ENCODE assay signal across 8 mouse cellular contexts in the genomic region with DNA sequence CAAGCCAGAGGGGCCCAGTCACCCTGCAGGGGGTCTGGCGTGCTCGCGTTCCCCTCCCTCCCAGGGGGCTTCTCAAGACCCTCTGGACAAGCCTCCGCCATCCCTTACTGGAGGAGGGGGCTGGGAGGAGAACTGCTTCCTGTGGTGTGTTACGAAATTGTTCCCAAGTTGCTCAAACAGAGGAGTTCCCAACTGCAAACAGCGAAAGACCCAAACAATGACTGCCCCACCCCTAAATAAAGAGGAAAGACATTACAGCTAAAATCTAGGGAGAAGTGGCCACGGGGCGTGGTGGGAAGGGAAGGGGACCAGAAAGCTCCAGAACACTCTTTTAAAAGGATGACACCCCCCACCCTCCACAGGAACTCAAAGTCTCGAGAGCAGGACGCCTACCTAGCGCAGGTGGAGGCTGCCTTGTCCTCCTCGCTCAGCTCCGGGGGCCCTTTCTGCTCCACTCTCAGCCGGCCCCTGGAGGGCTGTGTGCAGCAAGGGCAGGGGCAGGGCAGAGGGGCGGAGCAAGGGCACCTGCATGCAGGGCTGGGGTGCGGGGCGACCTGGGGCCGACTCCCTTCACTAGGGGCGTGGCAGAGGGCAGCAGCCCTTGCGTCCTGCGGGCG. TPM values are rescaled to one million over a fixed set of nuclear protein-coding genes. Genes with fewer than 3 reads are reported as not detected.
DNase-seq lines count a peak whose midpoint lies in the region; ATAC-seq and TF ChIP-seq lines count a peak whose summit lies in the region.

No protein-coding gene starts in this region.

- H3K27ac ChIP-seq in forebrain, embryonic 10.5 days: peak overlapping the region; percentile 78
- peak overlapping the region; percentile 84 for H3K27ac ChIP-seq in hindbrain, embryonic 15.5 days (replicated peaks)
- peak overlapping the region; percentile 88 for H3K27ac ChIP-seq in lung, postnatal 0 days (ENCODE audit: low read length)
- no peak overlapping the region for H3K27ac ChIP-seq in small intestine, adult 2 months (ENCODE audit: insufficient read depth, low read depth, low read length)

- 2% methylated on average over 22 of the region's 22 CpGs for WGBS in forebrain, embryonic 10.5 days
- WGBS in hindbrain, embryonic 15.5 days: 5% methylated on average over 22 of the region's 22 CpGs
- 19% methylated on average over 22 of the region's 22 CpGs for WGBS in lung, postnatal 0 days
- 16% methylated on average over 22 of the region's 22 CpGs for WGBS in small intestine, adult 2 months

- ATAC-seq in hindbrain, embryonic 15.5 days (ENCODE audit: low FRiP score, low read depth): no peak
- peak; percentile 56 for ATAC-seq in lung, postnatal 0 days

- H3K4me1 ChIP-seq in forebrain, embryonic 10.5 days: peaks cover 81% of the 10 kb centered on the region
- H3K4me1 ChIP-seq in hindbrain, embryonic 15.5 days (replicated peaks): peaks cover 67% of the 10 kb centered on the region
- H3K4me1 ChIP-seq in lung, postnatal 0 days (ENCODE audit: insufficient read depth, low read depth, low read length): peaks cover 22% of the 10 kb centered on the region
- peaks cover 29% of the 10 kb centered on the region for H3K4me1 ChIP-seq in small intestine, adult 2 months (ENCODE audit: control insufficient read depth, insufficient read depth, insufficient read length, low read length)

- no peak for TF ChIP-seq POLR2A in small intestine, adult 2 months (IDR thresholded peaks at IDR 0.05; ENCODE audit: low read depth, low read length)

- DNase-seq in spleen, adult 18-20 months: peak; percentile 70
- no peak for DNase-seq in spleen, adult 12 weeks (ENCODE audit: low spot score)
- no peak for DNase-seq in forebrain, embryonic 10.5 days (ENCODE audit: extremely low spot score, low spot score)
- peak; percentile 93 for DNase-seq in lung, postnatal 0 days (ENCODE audit: low spot score)
- no peak for DNase-seq in adrenal gland, adult 18-20 months (ENCODE audit: low spot score in 2 of 2)
- DNase-seq in frontal cortex, adult 2 months (ENCODE audit: extremely low spot score in 1 of 2, low spot score in 1 of 2): no peak

- peak overlapping the region; percentile 12; the same call in 1 of the 2 replicates for H3K9ac ChIP-seq in hindbrain, embryonic 15.5 days
- peak overlapping the region; percentile 39 for H3K9ac ChIP-seq in lung, postnatal 0 days (replicated peaks; ENCODE audit: low read depth)

- no peaks in the 10 kb centered on the region for H3K36me3 ChIP-seq in forebrain, embryonic 10.5 days (replicated peaks)
- no peaks in the 10 kb centered on the region for H3K36me3 ChIP-seq in hindbrain, embryonic 15.5 days
- H3K36me3 ChIP-seq in lung, postnatal 0 days (ENCODE audit: insufficient read depth, low read length): no peaks in the 10 kb centered on the region
- H3K36me3 ChIP-seq in small intestine, adult 2 months (ENCODE audit: control insufficient read depth, insufficient read depth, low read length): no peaks in the 10 kb centered on the region

- no peak for TF ChIP-seq CTCF in lung, postnatal 0 days (IDR thresholded peaks at IDR 0.05)
- TF ChIP-seq CTCF in small intestine, adult 2 months (IDR thresholded peaks at IDR 0.05; ENCODE audit: extremely low read depth, insufficient read length, insufficient replicate concordance, low read depth, low read length): no peak

- H3K4me3 ChIP-seq in forebrain, embryonic 10.5 days: peak overlapping the region; percentile 39
- peak overlapping the region; percentile 19; the same call in 1 of the 2 replicates for H3K4me3 ChIP-seq in hindbrain, embryonic 15.5 days
- H3K4me3 ChIP-seq in lung, postnatal 0 days (ENCODE audit: low read depth, low read length): peak overlapping the region; percentile 25
- peak overlapping the region; percentile 25 for H3K4me3 ChIP-seq in small intestine, adult 2 months (ENCODE audit: low read depth, low read length)

- H3K9me3 ChIP-seq in forebrain, embryonic 10.5 days: no peaks in the 10 kb centered on the region
- no peaks in the 10 kb centered on the region for H3K9me3 ChIP-seq in hindbrain, embryonic 15.5 days
- no peaks in the 10 kb centered on the region for H3K9me3 ChIP-seq in lung, postnatal 0 days (ENCODE audit: low read length)

- peak overlapping the region; percentile 40 for H3K4me2 ChIP-seq in hindbrain, embryonic 15.5 days
- H3K4me2 ChIP-seq in lung, postnatal 0 days (replicated peaks; ENCODE audit: low read depth, low read length): peak overlapping the region; percentile 69

- peak; percentile 79 for TF ChIP-seq EP300 in lung, postnatal 0 days (IDR thresholded peaks at IDR 0.05)

- H3K27me3 ChIP-seq in forebrain, embryonic 10.5 days (ENCODE audit: poor library complexity, severe bottlenecking): peaks cover 100% of the 10 kb centered on the region
- H3K27me3 ChIP-seq in hindbrain, embryonic 15.5 days: peaks cover 35% of the 10 kb centered on the region
- H3K27me3 ChIP-seq in lung, postnatal 0 days (replicated peaks; ENCODE audit: insufficient read depth, low read length): no peaks in the 10 kb centered on the region
- peaks cover 29% of the 10 kb centered on the region for H3K27me3 ChIP-seq in small intestine, adult 2 months (ENCODE audit: control insufficient read depth, insufficient read depth, low read length)

RNA-seq across cellular contexts. Expression of gene Lyl1, which starts 6.1 kb away (rescaled TPM):
- polyA plus RNA-seq in forebrain, embryonic 10.5 days (2016; fragmentation: Nextera tagmentation; extraction: Ambion mirVana): 4.9 and 5.8 TPM in 2 replicates
- 3.1 and 3.6 TPM in 2 replicates for polyA plus RNA-seq in hindbrain, embryonic 15.5 days (2015; fragmentation: Nextera tagmentation; extraction: Ambion mirVana)
- polyA plus RNA-seq in lung, postnatal 0 days (2015; fragmentation: Nextera tagmentation; extraction: Ambion mirVana): 11.6 and 13.9 TPM in 2 replicates
- polyA plus RNA-seq in small intestine, adult 2 months (2012; rRNA removed): 4.2 and 8.2 TPM in 2 replicates
- 1 to 10 TPM; 2.7 to 2.8 TPM for total RNA-seq in adrenal gland, adult 18-20 months (2021)
- polyA plus RNA-seq in frontal cortex, adult 2 months (2012; rRNA removed): 2.9 and 4.1 TPM in 2 replicates

RNA-seq across cellular contexts. Expression of gene G430095P16Rik, which starts 15.4 kb away (rescaled TPM):
- polyA plus RNA-seq in forebrain, embryonic 10.5 days (2016; fragmentation: Nextera tagmentation; extraction: Ambion mirVana): 1.3 and 2.1 TPM in 2 replicates
- polyA plus RNA-seq in hindbrain, embryonic 15.5 days (2015; fragmentation: Nextera tagmentation; extraction: Ambion mirVana): 1.2 and 1.7 TPM in 2 replicates
- 2.0 and 2.8 TPM in 2 replicates for polyA plus RNA-seq in lung, postnatal 0 days (2015; fragmentation: Nextera tagmentation; extraction: Ambion mirVana)
- polyA plus RNA-seq in small intestine, adult 2 months (2012; rRNA removed): 0.30 TPM in 2 replicates
- under 1 TPM; 0.45 to 0.76 TPM for total RNA-seq in adrenal gland, adult 18-20 months (2021)
- 0.36 TPM in 1 of 2 replicates, not detected in the other for polyA plus RNA-seq in frontal cortex, adult 2 months (2012; rRNA removed)

RNA-seq across cellular contexts. Expression of gene Nacc1, which starts 19.7 kb away (rescaled TPM):
- 31.3 and 31.5 TPM in 2 replicates for polyA plus RNA-seq in forebrain, embryonic 10.5 days (2016; fragmentation: Nextera tagmentation; extraction: Ambion mirVana)
- 13.6 and 16.1 TPM in 2 replicates for polyA plus RNA-seq in hindbrain, embryonic 15.5 days (2015; fragmentation: Nextera tagmentation; extraction: Ambion mirVana)
- 7.1 and 7.4 TPM in 2 replicates for polyA plus RNA-seq in lung, postnatal 0 days (2015; fragmentation: Nextera tagmentation; extraction: Ambion mirVana)
- polyA plus RNA-seq in small intestine, adult 2 months (2012; rRNA removed): 57.2 and 104 TPM in 2 replicates
- 10 to 100 TPM; 71.3 to 77.8 TPM for total RNA-seq in adrenal gland, adult 18-20 months (2021)
- 79.7 and 79.8 TPM in 2 replicates for polyA plus RNA-seq in frontal cortex, adult 2 months (2012; rRNA removed)

RNA-seq across cellular contexts. Expression of gene Trmt1, which starts 21.3 kb away (rescaled TPM):
- 68.8 and 69.3 TPM in 2 replicates for polyA plus RNA-seq in forebrain, embryonic 10.5 days (2016; fragmentation: Nextera tagmentation; extraction: Ambion mirVana)
- polyA plus RNA-seq in hindbrain, embryonic 15.5 days (2015; fragmentation: Nextera tagmentation; extraction: Ambion mirVana): 62.5 and 65.9 TPM in 2 replicates
- polyA plus RNA-seq in lung, postnatal 0 days (2015; fragmentation: Nextera tagmentation; extraction: Ambion mirVana): 38.4 and 43.4 TPM in 2 replicates
- polyA plus RNA-seq in small intestine, adult 2 months (2012; rRNA removed): 38.3 and 55.2 TPM in 2 replicates
- 10 to 100 TPM; 66.3 to 79.0 TPM for total RNA-seq in adrenal gland, adult 18-20 months (2021)
- polyA plus RNA-seq in frontal cortex, adult 2 months (2012; rRNA removed): 143 and 157 TPM in 2 replicates

RNA-seq across cellular contexts. Expression of gene Ier2, which starts 44.7 kb away (rescaled TPM):
- 91.4 and 96.9 TPM in 2 replicates for polyA plus RNA-seq in forebrain, embryonic 10.5 days (2016; fragmentation: Nextera tagmentation; extraction: Ambion mirVana)
- 18.8 and 24.5 TPM in 2 replicates for polyA plus RNA-seq in hindbrain, embryonic 15.5 days (2015; fragmentation: Nextera tagmentation; extraction: Ambion mirVana)
- 113 and 140 TPM in 2 replicates for polyA plus RNA-seq in lung, postnatal 0 days (2015; fragmentation: Nextera tagmentation; extraction: Ambion mirVana)
- polyA plus RNA-seq in small intestine, adult 2 months (2012; rRNA removed): 37.0 and 72.7 TPM in 2 replicates
- 10 to 100 TPM; 20.7 to 24.6 TPM for total RNA-seq in adrenal gland, adult 18-20 months (2021)
- 11.1 and 21.5 TPM in 2 replicates for polyA plus RNA-seq in frontal cortex, adult 2 months (2012; rRNA removed)

Comparison
In these comparisons a context has a peak if more than half of its experiments do, and no peak if none do; other contexts are left out.
1. DNase-seq: peak in spleen, adult 18-20 months (2 of 2) and lung, postnatal 0 days (single experiment); none in spleen, adult 12 weeks (single experiment), forebrain, embryonic 10.5 days (single experiment), adrenal gland, adult 18-20 months (0 of 2) and frontal cortex, adult 2 months (0 of 2).
2. Peak in every context shown above with its lines, with median percentiles within 50 percentile points of each other: H3K4me3 ChIP-seq.